Mouse (Mus musculus): ENCODE data around the gene Dgki. TPM values are rescaled to one million over a fixed set of nuclear protein-coding genes. Genes with fewer than 3 reads are reported as not detected.

Gene Dgki
- polyA plus RNA-seq, 1 experiment from 2014 or later: 0.18 TPM

DNA sequence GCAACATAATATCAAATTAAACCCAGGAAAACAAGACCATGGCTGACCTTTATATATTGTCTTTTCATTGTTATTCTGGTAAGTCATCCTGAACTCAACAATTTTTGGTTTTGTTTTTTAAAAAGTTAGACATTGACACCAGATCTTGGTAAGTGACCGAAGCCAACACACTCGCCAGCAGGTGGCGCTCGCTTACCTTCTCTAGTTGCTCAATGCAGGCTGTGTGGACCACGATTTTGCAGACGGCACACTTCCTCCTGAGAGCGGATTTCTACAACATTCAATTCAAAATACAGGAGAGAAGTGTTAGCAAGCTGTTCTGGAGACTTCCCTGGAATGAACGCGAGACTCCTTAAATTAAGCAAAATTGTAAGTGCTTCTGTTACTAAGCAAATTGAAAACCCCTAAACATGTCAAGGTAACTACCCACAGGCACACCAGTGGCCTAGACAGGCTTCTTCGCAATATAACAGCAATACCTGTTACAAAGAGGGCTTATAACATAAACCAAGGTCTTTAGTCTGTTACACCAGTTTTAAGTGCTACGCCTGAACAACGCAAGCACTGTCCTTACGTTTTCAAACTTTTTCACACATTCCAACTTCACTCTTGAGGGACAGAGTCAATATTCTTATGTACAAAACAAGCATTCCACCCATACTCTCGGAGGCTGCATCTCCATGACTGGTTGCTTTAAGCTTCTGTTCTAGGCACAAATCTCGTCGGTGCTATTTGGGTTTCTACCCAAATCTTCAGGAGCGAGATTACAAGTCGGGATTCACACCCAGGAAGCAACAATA, 202.4 kb downstream of the Dgki start:
- peak; percentile 75 for DNase-seq (ENCODE audit: low spot score)
- Histone ChIP-seq H3K36me3 (ENCODE audit: control insufficient read depth, insufficient read depth, low read length) (no peaks in the 10 kb centered on the region), H3K4me1 (replicated peaks; ENCODE audit: control insufficient read depth, insufficient read depth, low read length) (no peaks in the 10 kb centered on the region), H3K9me3 (ENCODE audit: control insufficient read depth, low read length) (no peaks in the 10 kb centered on the region), H3K27me3 (replicated peaks; ENCODE audit: control insufficient read depth, insufficient read depth, low read length) (no peaks in the 10 kb centered on the region), H3K4me3 (ENCODE audit: low read depth, low read length) (no peak overlapping the region), H3K27ac (ENCODE audit: low read depth, low read length) (no peak overlapping the region), H3K9ac (ENCODE audit: low read depth, low read length) (no peak overlapping the region), H3K4me2 (no peak overlapping the region)
- WGBS: 43% methylated on average over 18 of the region's 18 CpGs
- ATAC-seq (replicated peaks; ENCODE audit: low FRiP score): no peak

DNA sequence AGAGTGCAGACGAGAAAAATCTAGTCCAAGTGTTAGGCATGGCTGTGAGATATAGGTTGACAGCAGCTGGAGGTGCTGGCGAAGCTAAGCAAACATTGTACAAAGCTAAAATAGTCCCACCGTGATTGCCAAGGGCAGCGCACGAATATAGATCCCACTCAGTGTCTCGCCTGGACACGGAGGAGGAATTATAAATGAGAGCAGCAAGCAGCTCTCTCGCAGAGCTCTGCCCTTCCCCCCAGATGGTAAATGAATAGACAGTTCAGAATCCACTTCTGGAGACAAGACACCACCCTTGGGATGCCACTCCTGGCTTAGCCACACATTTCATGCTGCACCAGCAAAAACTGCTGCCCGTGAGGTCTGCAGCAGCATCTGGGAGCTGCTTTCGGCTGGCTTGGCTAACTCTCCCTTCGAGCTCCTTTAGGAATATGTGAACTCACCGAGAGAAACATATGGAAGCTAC, 203.1 kb downstream of the Dgki start:
- H3K36me3 ChIP-seq (ENCODE audit: control insufficient read depth, insufficient read depth, low read length): no peaks in the 10 kb centered on the region
- no peak overlapping the region for H3K4me2 ChIP-seq
- H3K4me1 ChIP-seq (replicated peaks; ENCODE audit: control insufficient read depth, insufficient read depth, low read length): no peaks in the 10 kb centered on the region
- H3K27me3 ChIP-seq (replicated peaks; ENCODE audit: control insufficient read depth, insufficient read depth, low read length): no peaks in the 10 kb centered on the region
- WGBS: 57% methylated on average over 12 of the region's 12 CpGs
- no peak overlapping the region for H3K27ac ChIP-seq (ENCODE audit: low read depth, low read length)
- H3K9ac ChIP-seq (ENCODE audit: low read depth, low read length): no peak overlapping the region
- H3K9me3 ChIP-seq (ENCODE audit: control insufficient read depth, low read length): no peaks in the 10 kb centered on the region
- DNase-seq (ENCODE audit: low spot score): no peak
- H3K4me3 ChIP-seq (ENCODE audit: low read depth, low read length): no peak overlapping the region
- no peak for ATAC-seq (replicated peaks; ENCODE audit: low FRiP score)

DNA sequence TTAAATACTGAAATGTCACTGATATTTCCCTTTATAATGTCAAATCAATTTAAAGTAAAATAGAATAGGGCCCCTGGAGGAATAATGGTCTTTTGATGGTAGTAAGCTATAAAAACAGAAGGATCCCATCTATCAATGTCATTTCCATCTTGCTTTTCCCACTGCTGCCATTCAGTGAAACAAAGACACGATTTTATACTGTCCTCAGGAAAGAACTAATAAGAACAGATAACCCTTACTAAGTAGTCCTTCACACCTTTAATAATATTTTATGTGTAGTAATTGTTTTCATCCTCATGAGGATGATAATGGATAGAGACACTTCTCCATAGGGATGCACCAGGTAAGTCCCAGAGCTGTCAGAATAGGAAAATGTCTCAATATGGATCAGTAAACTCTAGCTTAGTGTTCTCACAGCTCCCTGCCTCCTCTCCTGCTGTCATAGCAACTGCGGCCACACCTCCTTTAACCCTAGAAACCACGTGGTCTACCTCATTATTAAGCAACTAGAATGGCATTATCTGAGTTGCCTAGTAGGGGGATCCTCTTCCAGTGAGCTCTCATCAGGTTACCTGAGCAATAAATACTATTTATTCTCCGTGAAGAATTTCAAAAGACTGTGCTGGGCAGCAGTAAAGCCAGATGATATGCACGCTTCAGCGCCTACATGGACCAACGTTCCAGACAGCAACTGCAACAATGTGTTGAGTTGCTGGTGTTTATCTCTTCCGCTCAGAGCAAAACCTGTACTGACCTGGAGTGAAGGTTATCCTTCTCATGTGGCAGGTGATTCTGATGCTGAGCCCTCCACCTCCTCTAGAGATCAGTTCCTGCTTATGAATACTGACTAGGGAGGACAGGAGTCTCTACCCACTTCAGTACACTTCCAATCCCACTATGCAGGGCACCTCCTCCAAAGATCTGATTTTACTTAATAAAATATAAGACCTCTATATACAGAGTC, 210.6 kb downstream of the Dgki start:
- ATAC-seq (replicated peaks; ENCODE audit: low FRiP score): no peak
- H3K9me3 ChIP-seq (ENCODE audit: control insufficient read depth, low read length): no peaks in the 10 kb centered on the region
- 53% methylated on average over 8 of the region's 8 CpGs for WGBS

DNA sequence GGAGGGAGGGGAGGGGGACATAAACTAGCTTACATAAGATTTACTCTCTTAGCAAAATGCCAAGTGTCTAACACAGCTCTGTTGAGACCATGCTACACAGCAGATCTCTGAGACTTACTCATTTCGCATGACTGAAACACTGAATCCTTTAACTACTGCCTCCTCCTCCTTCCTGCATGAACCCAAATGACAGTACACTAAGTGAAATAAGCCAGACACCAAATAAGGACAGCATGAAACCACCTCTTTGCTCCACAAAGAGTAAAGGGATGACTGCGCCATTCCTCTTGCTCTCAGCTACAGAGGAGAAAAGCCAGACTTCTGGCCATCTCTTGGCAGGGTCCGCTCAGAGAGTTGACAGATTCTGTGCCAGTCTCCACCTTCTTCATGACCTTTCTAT, 217.0 kb downstream of the Dgki start:
- no peak for DNase-seq (ENCODE audit: low spot score)
- Histone ChIP-seq H3K4me3 (ENCODE audit: low read depth, low read length) (no peak overlapping the region), H3K9me3 (ENCODE audit: control insufficient read depth, low read length) (no peaks in the 10 kb centered on the region), H3K4me1 (replicated peaks; ENCODE audit: control insufficient read depth, insufficient read depth, low read length) (no peaks in the 10 kb centered on the region), H3K4me2 (no peak overlapping the region), H3K27ac (ENCODE audit: low read depth, low read length) (no peak overlapping the region), H3K9ac (ENCODE audit: low read depth, low read length) (no peak overlapping the region), H3K36me3 (ENCODE audit: control insufficient read depth, insufficient read depth, low read length) (no peaks in the 10 kb centered on the region), H3K27me3 (replicated peaks; ENCODE audit: control insufficient read depth, insufficient read depth, low read length) (no peaks in the 10 kb centered on the region)
- WGBS: 70% methylated on average over 3 of the region's 3 CpGs
- ATAC-seq (replicated peaks; ENCODE audit: low FRiP score): no peak

More for the DNA sequence above, 210.6 kb downstream of the Dgki start:
- Histone ChIP-seq H3K36me3 (ENCODE audit: control insufficient read depth, insufficient read depth, low read length) (no peaks in the 10 kb centered on the region), H3K9ac (ENCODE audit: low read depth, low read length) (no peak overlapping the region), H3K4me2 (no peak overlapping the region), H3K4me1 (replicated peaks; ENCODE audit: control insufficient read depth, insufficient read depth, low read length) (no peaks in the 10 kb centered on the region), H3K27me3 (replicated peaks; ENCODE audit: control insufficient read depth, insufficient read depth, low read length) (no peaks in the 10 kb centered on the region), H3K4me3 (ENCODE audit: low read depth, low read length) (no peak overlapping the region), H3K27ac (ENCODE audit: low read depth, low read length) (no peak overlapping the region)
- DNase-seq (ENCODE audit: low spot score): no peak

DNA sequence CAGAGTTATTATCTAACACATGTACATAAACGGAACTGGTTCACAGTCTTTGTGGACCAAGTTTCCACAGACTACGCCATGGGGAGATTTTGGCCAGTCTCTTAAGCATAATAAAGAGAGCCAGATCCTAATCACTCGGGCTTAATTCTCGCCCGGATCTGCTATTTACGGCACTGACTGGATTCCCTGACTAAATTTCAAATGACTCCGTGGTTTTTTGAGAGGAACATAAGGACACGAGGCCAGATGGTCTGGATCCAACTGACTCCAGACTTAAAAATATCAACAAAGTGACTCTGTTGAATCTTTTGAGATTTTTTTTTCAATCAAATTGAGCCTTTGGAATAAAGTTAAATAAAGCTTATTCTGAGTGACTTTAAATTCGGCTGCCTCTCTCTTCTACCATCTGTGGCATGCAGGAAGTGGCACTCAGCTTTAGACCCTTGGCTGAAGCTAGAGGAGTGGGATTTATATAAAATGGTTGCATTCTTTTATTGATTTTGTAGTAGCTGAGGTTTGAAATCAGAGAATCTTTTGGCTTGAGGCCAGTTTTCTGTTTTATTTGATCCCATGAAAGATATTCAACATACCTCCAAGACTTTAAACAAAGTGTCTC, 227.5 kb downstream of the Dgki start:
- Histone ChIP-seq H3K27me3 (replicated peaks; ENCODE audit: control insufficient read depth, insufficient read depth, low read length) (no peaks in the 10 kb centered on the region), H3K4me2 (no peak overlapping the region), H3K4me1 (replicated peaks; ENCODE audit: control insufficient read depth, insufficient read depth, low read length) (no peaks in the 10 kb centered on the region), H3K36me3 (ENCODE audit: control insufficient read depth, insufficient read depth, low read length) (no peaks in the 10 kb centered on the region), H3K9ac (ENCODE audit: low read depth, low read length) (no peak overlapping the region), H3K9me3 (ENCODE audit: control insufficient read depth, low read length) (no peaks in the 10 kb centered on the region), H3K27ac (ENCODE audit: low read depth, low read length) (no peak overlapping the region), H3K4me3 (ENCODE audit: low read depth, low read length) (no peak overlapping the region)
- DNase-seq (ENCODE audit: low spot score) (no peak), ATAC-seq (replicated peaks; ENCODE audit: low FRiP score) (no peak)
- 73% methylated on average over 9 of the region's 9 CpGs for WGBS

DNA sequence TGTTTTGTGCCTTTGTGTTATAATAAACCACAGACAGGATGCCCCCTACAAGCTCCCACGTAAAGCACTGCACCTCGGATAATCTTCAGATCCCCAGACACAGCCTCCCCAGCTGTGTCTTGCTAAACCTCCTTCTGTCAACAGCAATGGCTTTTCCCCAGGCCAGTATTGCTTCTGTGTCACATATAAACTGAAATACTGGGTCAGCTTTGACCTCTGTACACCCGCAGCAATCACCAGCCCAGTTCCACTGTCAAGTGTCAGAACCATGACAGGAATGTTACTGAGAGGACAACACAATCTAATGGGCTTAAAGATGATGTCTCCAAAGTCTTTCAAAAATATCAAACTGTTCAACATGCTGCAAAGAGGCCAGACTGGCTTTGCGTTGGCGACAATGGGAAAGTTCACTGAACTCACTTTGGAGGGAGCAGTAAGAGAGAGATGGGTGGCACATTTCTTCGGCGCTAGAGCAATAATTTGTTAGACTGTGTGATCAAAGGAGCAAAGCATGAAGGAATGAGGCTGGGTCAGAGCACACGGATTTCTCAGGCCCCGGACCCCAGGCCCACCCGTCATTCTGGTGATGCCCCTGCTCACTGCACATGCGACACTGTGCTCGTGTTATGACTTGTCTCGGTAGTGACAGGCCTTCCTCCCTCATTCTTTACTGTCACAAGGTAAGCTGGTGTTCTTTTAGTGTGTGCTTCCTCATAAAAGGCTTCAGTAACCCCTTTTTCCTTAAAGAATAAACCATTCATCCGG, 230.0 kb downstream of the Dgki start:
- DNase-seq (ENCODE audit: low spot score) (no peak), ATAC-seq (replicated peaks; ENCODE audit: low FRiP score) (no peak)
- WGBS: 74% methylated on average over 14 of the region's 14 CpGs

DNA sequence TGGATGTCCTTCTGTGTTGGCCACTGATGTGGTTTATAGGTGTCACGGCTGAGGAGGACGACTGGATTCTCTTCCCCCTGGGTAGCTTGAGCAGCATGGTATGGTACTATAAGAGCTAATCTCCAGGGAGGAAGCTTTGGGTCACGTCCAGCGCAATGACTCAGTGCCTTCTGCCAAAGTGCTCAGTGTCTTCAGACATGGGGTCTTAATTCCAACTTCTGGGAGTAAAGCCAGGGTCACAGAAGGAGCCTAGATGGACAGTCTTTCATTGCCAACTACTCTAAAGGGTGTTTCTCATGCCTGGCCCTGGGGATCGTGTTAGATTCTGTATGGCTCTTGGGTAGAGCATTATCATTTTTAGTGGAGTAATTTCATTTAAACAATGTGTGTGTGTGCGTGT, 231.2 kb downstream of the Dgki start:
- H3K9ac ChIP-seq (ENCODE audit: low read depth, low read length): no peak overlapping the region
- no peak overlapping the region for H3K4me2 ChIP-seq
- no peaks in the 10 kb centered on the region for H3K36me3 ChIP-seq (ENCODE audit: control insufficient read depth, insufficient read depth, low read length)
- H3K4me3 ChIP-seq (ENCODE audit: low read depth, low read length): no peak overlapping the region
- DNase-seq (ENCODE audit: low spot score) (no peak), ATAC-seq (replicated peaks; ENCODE audit: low FRiP score) (no peak)
- H3K4me1 ChIP-seq (replicated peaks; ENCODE audit: control insufficient read depth, insufficient read depth, low read length): peaks cover 10% of the 10 kb centered on the region
- no peaks in the 10 kb centered on the region for H3K27me3 ChIP-seq (replicated peaks; ENCODE audit: control insufficient read depth, insufficient read depth, low read length)
- 80% methylated on average over 6 of the region's 6 CpGs for WGBS
- H3K9me3 ChIP-seq (ENCODE audit: control insufficient read depth, low read length): no peaks in the 10 kb centered on the region
- no peak overlapping the region for H3K27ac ChIP-seq (ENCODE audit: low read depth, low read length)

More for the DNA sequence above, 230.0 kb downstream of the Dgki start:
- Histone ChIP-seq H3K9ac (ENCODE audit: low read depth, low read length) (no peak overlapping the region), H3K9me3 (ENCODE audit: control insufficient read depth, low read length) (no peaks in the 10 kb centered on the region), H3K4me2 (no peak overlapping the region), H3K27me3 (replicated peaks; ENCODE audit: control insufficient read depth, insufficient read depth, low read length) (no peaks in the 10 kb centered on the region), H3K4me1 (replicated peaks; ENCODE audit: control insufficient read depth, insufficient read depth, low read length) (no peaks in the 10 kb centered on the region), H3K27ac (ENCODE audit: low read depth, low read length) (no peak overlapping the region), H3K4me3 (ENCODE audit: low read depth, low read length) (no peak overlapping the region), H3K36me3 (ENCODE audit: control insufficient read depth, insufficient read depth, low read length) (no peaks in the 10 kb centered on the region)

DNA sequence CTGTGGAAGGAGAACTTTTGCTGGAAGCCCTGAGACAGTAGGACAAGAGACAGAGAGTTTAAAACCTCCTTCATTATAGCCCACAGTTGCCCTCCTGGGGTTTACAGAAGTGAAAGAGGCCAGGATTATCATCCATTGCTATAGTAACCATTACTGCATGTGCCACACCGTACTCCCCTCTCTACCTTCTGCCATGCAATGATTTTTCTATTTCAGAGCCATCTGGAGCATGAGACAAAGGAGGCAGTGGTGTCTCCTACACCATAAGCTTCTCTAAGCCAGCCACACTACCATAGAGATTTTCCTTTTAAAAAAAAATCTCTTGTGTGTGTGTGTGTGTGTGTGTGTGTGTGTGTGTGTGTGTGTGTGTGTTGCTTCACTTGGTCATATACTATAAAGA, 232.6 kb downstream of the Dgki start:
- no peak for ATAC-seq (replicated peaks; ENCODE audit: low FRiP score)
- H3K27me3 ChIP-seq (replicated peaks; ENCODE audit: control insufficient read depth, insufficient read depth, low read length): no peaks in the 10 kb centered on the region
- WGBS: 76% methylated on average over 1 of the region's 1 CpGs

More for the DNA sequence above, 232.6 kb downstream of the Dgki start:
- no peaks in the 10 kb centered on the region for H3K9me3 ChIP-seq (ENCODE audit: control insufficient read depth, low read length)
- H3K4me2 ChIP-seq: no peak overlapping the region
- H3K36me3 ChIP-seq (ENCODE audit: control insufficient read depth, insufficient read depth, low read length): no peaks in the 10 kb centered on the region
- no peak overlapping the region for H3K27ac ChIP-seq (ENCODE audit: low read depth, low read length)
- no peak overlapping the region for H3K9ac ChIP-seq (ENCODE audit: low read depth, low read length)
- peaks cover 13% of the 10 kb centered on the region for H3K4me1 ChIP-seq (replicated peaks; ENCODE audit: control insufficient read depth, insufficient read depth, low read length)
- DNase-seq (ENCODE audit: low spot score): no peak
- no peak overlapping the region for H3K4me3 ChIP-seq (ENCODE audit: low read depth, low read length)
